Mouse (Mus musculus): ENCODE results near the gene Il12rb2. TPM values are rescaled to one million over a fixed set of nuclear protein-coding genes. Genes with fewer than 3 reads are reported as not detected.

The Il12rb2 gene
- total RNA-seq, 1 experiment = 0.58 TPM

GRCm38 (mm10) chr6:67405281-67405682, 29.3 kb upstream of the Il12rb2 start:
- Histone ChIP-seq H3K4me1 (ENCODE audit: control insufficient read depth in 2 of 2, insufficient read depth in 2 of 2, low read length in 2 of 2, poor library complexity in 1 of 2) (no peaks in the 10 kb centered on the region), H3K27ac (ENCODE audit: insufficient read depth, low read depth, low read length, poor library complexity, severe bottlenecking) (no peak overlapping the region), H3K36me3 (ENCODE audit: control insufficient read depth, insufficient read depth, low read length, poor library complexity, severe bottlenecking) (no peaks in the 10 kb centered on the region), H3K9me3 (ENCODE audit: control insufficient read depth, insufficient read depth, low read depth, low read length) (no peaks in the 10 kb centered on the region), H3K9ac (ENCODE audit: insufficient read depth, low read depth, low read length, poor library complexity, severe bottlenecking) (no peak overlapping the region), H3K4me3 (ENCODE audit: insufficient read depth in 1 of 2, low read depth in 1 of 2, low read length in 2 of 2, poor library complexity in 1 of 2, severe bottlenecking in 1 of 2) (no peak overlapping the region)
- no peak for DNase-seq (ENCODE audit: low read depth, low spot score)
- in situ Hi-C loops (cut with MboI; ENCODE audit: low sequenced_read_pairs in 2 of 2, unreplicated experiment in 2 of 2) = no loop called here
- no peak for TF ChIP-seq MAFK (IDR thresholded peaks at IDR 0.05; ENCODE audit: insufficient read depth, low read depth, low read length)

GRCm38 (mm10) chr6:67399551-67399950, 23.6 kb upstream of the Il12rb2 start:
- Histone ChIP-seq H3K27ac (ENCODE audit: insufficient read depth, low read depth, low read length, poor library complexity, severe bottlenecking) (no peak overlapping the region), H3K9ac (ENCODE audit: insufficient read depth, low read depth, low read length, poor library complexity, severe bottlenecking) (no peak overlapping the region), H3K4me1 (ENCODE audit: control insufficient read depth in 2 of 2, insufficient read depth in 2 of 2, low read length in 2 of 2, poor library complexity in 1 of 2) (no peaks in the 10 kb centered on the region), H3K4me3 (ENCODE audit: insufficient read depth in 1 of 2, low read depth in 1 of 2, low read length in 2 of 2, poor library complexity in 1 of 2, severe bottlenecking in 1 of 2) (no peak overlapping the region), H3K36me3 (ENCODE audit: control insufficient read depth, insufficient read depth, low read length, poor library complexity, severe bottlenecking) (no peaks in the 10 kb centered on the region), H3K9me3 (ENCODE audit: control insufficient read depth, insufficient read depth, low read depth, low read length) (no peaks in the 10 kb centered on the region)
- in situ Hi-C loops (cut with MboI; ENCODE audit: low sequenced_read_pairs in 2 of 2, unreplicated experiment in 2 of 2) = no loop called here
- TF ChIP-seq ZC3H11A (IDR thresholded peaks at IDR 0.05; ENCODE audit: borderline replicate concordance, low read depth, low read length) = no peak
- no peak for TF ChIP-seq MAFK (IDR thresholded peaks at IDR 0.05; ENCODE audit: insufficient read depth, low read depth, low read length)
- no peak for TF ChIP-seq ZNF384 (IDR thresholded peaks at IDR 0.05; ENCODE audit: low read depth, low read length)
- TF ChIP-seq HCFC1 (IDR thresholded peaks at IDR 0.05; ENCODE audit: borderline replicate concordance, insufficient read depth, low read length) = no peak
- TF ChIP-seq CHD2 (IDR thresholded peaks at IDR 0.05; ENCODE audit: low read depth, low read length) = no peak
- DNase-seq (ENCODE audit: low read depth, low spot score) = no peak

GRCm38 (mm10) chr6:67365785-67366184, 10.2 kb downstream of the Il12rb2 start:
- Histone ChIP-seq H3K4me3 (ENCODE audit: insufficient read depth in 1 of 2, low read depth in 1 of 2, low read length in 2 of 2, poor library complexity in 1 of 2, severe bottlenecking in 1 of 2) (no peak overlapping the region), H3K9ac (ENCODE audit: insufficient read depth, low read depth, low read length, poor library complexity, severe bottlenecking) (no peak overlapping the region), H3K27ac (ENCODE audit: insufficient read depth, low read depth, low read length, poor library complexity, severe bottlenecking) (no peak overlapping the region), H3K4me1 (ENCODE audit: control insufficient read depth in 2 of 2, insufficient read depth in 2 of 2, low read length in 2 of 2, poor library complexity in 1 of 2) (no peaks in the 10 kb centered on the region), H3K9me3 (ENCODE audit: control insufficient read depth, insufficient read depth, low read depth, low read length) (no peaks in the 10 kb centered on the region), H3K36me3 (ENCODE audit: control insufficient read depth, insufficient read depth, low read length, poor library complexity, severe bottlenecking) (no peaks in the 10 kb centered on the region)
- TF ChIP-seq MAFK (IDR thresholded peaks at IDR 0.05; ENCODE audit: insufficient read depth, low read depth, low read length) (no peak), ZC3H11A (IDR thresholded peaks at IDR 0.05; ENCODE audit: borderline replicate concordance, low read depth, low read length) (no peak)
- in situ Hi-C loops (cut with MboI; ENCODE audit: low sequenced_read_pairs in 2 of 2, unreplicated experiment in 2 of 2) = no loop called here
- no peak for DNase-seq (ENCODE audit: low read depth, low spot score)

GRCm38 (mm10) chr6:67348065-67348464, 27.9 kb downstream of the Il12rb2 start:
- Histone ChIP-seq H3K27ac (ENCODE audit: insufficient read depth, low read depth, low read length, poor library complexity, severe bottlenecking) (no peak overlapping the region), H3K36me3 (ENCODE audit: control insufficient read depth, insufficient read depth, low read length, poor library complexity, severe bottlenecking) (no peaks in the 10 kb centered on the region), H3K4me3 (ENCODE audit: insufficient read depth in 1 of 2, low read depth in 1 of 2, low read length in 2 of 2, poor library complexity in 1 of 2, severe bottlenecking in 1 of 2) (no peak overlapping the region), H3K4me1 (ENCODE audit: control insufficient read depth in 2 of 2, insufficient read depth in 2 of 2, low read length in 2 of 2, poor library complexity in 1 of 2) (no peaks in the 10 kb centered on the region), H3K9ac (ENCODE audit: insufficient read depth, low read depth, low read length, poor library complexity, severe bottlenecking) (no peak overlapping the region), H3K9me3 (ENCODE audit: control insufficient read depth, insufficient read depth, low read depth, low read length) (no peaks in the 10 kb centered on the region)
- in situ Hi-C loops (cut with MboI; ENCODE audit: low sequenced_read_pairs in 2 of 2, unreplicated experiment in 2 of 2) = no loop called here
- DNase-seq (ENCODE audit: low read depth, low spot score) = no peak
- TF ChIP-seq ZNF384 (IDR thresholded peaks at IDR 0.05; ENCODE audit: low read depth, low read length) (no peak), CHD2 (IDR thresholded peaks at IDR 0.05; ENCODE audit: low read depth, low read length) (no peak), ZC3H11A (IDR thresholded peaks at IDR 0.05; ENCODE audit: borderline replicate concordance, low read depth, low read length) (no peak), MAFK (IDR thresholded peaks at IDR 0.05; ENCODE audit: insufficient read depth, low read depth, low read length) (no peak), HCFC1 (IDR thresholded peaks at IDR 0.05; ENCODE audit: borderline replicate concordance, insufficient read depth, low read length) (no peak)

GRCm38 (mm10) chr6:67339494-67339893, 36.5 kb downstream of the Il12rb2 start:
- Histone ChIP-seq H3K27ac (ENCODE audit: insufficient read depth, low read depth, low read length, poor library complexity, severe bottlenecking) (no peak overlapping the region), H3K4me1 (ENCODE audit: control insufficient read depth in 2 of 2, insufficient read depth in 2 of 2, low read length in 2 of 2, poor library complexity in 1 of 2) (no peaks in the 10 kb centered on the region), H3K4me3 (ENCODE audit: insufficient read depth in 1 of 2, low read depth in 1 of 2, low read length in 2 of 2, poor library complexity in 1 of 2, severe bottlenecking in 1 of 2) (no peak overlapping the region), H3K9me3 (ENCODE audit: control insufficient read depth, insufficient read depth, low read depth, low read length) (no peaks in the 10 kb centered on the region), H3K36me3 (ENCODE audit: control insufficient read depth, insufficient read depth, low read length, poor library complexity, severe bottlenecking) (no peaks in the 10 kb centered on the region), H3K9ac (ENCODE audit: insufficient read depth, low read depth, low read length, poor library complexity, severe bottlenecking) (no peak overlapping the region)
- no peak for DNase-seq (ENCODE audit: low read depth, low spot score)
- in situ Hi-C loops (cut with MboI; ENCODE audit: low sequenced_read_pairs in 2 of 2, unreplicated experiment in 2 of 2) = no loop called here
- no peak for TF ChIP-seq ZNF384 (IDR thresholded peaks at IDR 0.05; ENCODE audit: low read depth, low read length)
- no peak for TF ChIP-seq ZC3H11A (IDR thresholded peaks at IDR 0.05; ENCODE audit: borderline replicate concordance, low read depth, low read length)
- no peak for TF ChIP-seq HCFC1 (IDR thresholded peaks at IDR 0.05; ENCODE audit: borderline replicate concordance, insufficient read depth, low read length)
- TF ChIP-seq MAFK (IDR thresholded peaks at IDR 0.05; ENCODE audit: insufficient read depth, low read depth, low read length) = no peak
- no peak for TF ChIP-seq CHD2 (IDR thresholded peaks at IDR 0.05; ENCODE audit: low read depth, low read length)
